Mouse (Mus musculus): ENCODE results near the gene Lingo1. TPM values are rescaled to one million over a fixed set of nuclear protein-coding genes. Genes with fewer than 3 reads are reported as not detected.

Lingo1 gene
- polyA plus RNA-seq, 1 experiment from 2014 or later, result 1.8 TPM

DNA sequence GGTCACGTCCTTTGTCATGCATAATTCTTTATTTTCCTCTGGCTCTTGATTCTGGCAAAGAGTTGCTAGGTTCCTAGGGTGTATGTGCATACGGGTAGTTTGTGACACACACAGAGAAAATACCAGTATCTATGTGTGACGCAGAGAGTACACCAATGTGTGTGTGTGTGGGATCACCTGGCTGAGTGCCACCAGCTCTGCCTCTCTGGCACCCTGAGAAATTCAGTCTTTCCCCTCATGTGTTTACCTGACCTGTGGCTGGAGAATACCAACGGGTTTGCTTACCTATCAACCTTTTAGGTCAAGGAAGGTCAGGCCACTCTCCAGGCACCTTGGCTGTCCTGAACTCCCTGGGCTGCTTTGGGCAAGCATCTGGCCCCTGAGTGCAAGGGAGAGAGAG, 169.0 kb downstream of the Lingo1 start:
- Histone ChIP-seq H3K9me3 (replicated peaks) (no peaks in the 10 kb centered on the region), H3K27me3 (replicated peaks) (peaks cover 52% of the 10 kb centered on the region)

GRCm38 (mm10) chr9:56624923-56625322, 171.3 kb downstream of the Lingo1 start:
- no peak overlapping the region for H3K9ac ChIP-seq
- no peak overlapping the region for H3K4me3 ChIP-seq
- no peak for ATAC-seq (ENCODE audit: insufficient number of reproducible peaks, low FRiP score)
- no peak overlapping the region for H3K27ac ChIP-seq (ENCODE audit: poor library complexity, severe bottlenecking)
- 36% methylated on average over 2 of the region's 2 CpGs for WGBS
- peaks cover 67% of the 10 kb centered on the region for H3K27me3 ChIP-seq (replicated peaks)
- peaks cover 40% of the 10 kb centered on the region for H3K4me1 ChIP-seq (replicated peaks)
- no peak overlapping the region for H3K4me2 ChIP-seq
- no peaks in the 10 kb centered on the region for H3K9me3 ChIP-seq (replicated peaks)
- no peaks in the 10 kb centered on the region for H3K36me3 ChIP-seq

More for the DNA sequence above, 169.0 kb downstream of the Lingo1 start:
- no peak overlapping the region for H3K4me3 ChIP-seq
- ATAC-seq (ENCODE audit: insufficient number of reproducible peaks, low FRiP score), result no peak
- no peak overlapping the region for H3K9ac ChIP-seq
- no peaks in the 10 kb centered on the region for H3K36me3 ChIP-seq
- H3K27ac ChIP-seq (ENCODE audit: poor library complexity, severe bottlenecking), result no peak overlapping the region
- peaks cover 45% of the 10 kb centered on the region for H3K4me1 ChIP-seq (replicated peaks)
- H3K4me2 ChIP-seq, result no peak overlapping the region
- WGBS, result 57% methylated on average over 4 of the region's 4 CpGs

- ATAC-seq (ENCODE audit: insufficient number of reproducible peaks, low FRiP score), result no peak
- Histone ChIP-seq H3K27ac (ENCODE audit: poor library complexity, severe bottlenecking) (no peak overlapping the region), H3K9ac (no peak overlapping the region), H3K36me3 (no peaks in the 10 kb centered on the region), H3K27me3 (replicated peaks) (peaks cover 81% of the 10 kb centered on the region), H3K4me2 (no peak overlapping the region), H3K9me3 (replicated peaks) (no peaks in the 10 kb centered on the region), H3K4me1 (replicated peaks) (peaks cover 26% of the 10 kb centered on the region), H3K4me3 (no peak overlapping the region)
- 84% methylated on average over 11 of the region's 11 CpGs for WGBS
Measured at GRCm38 (mm10) chr9:56623361-56623760, 172.9 kb downstream of the Lingo1 start.

DNA sequence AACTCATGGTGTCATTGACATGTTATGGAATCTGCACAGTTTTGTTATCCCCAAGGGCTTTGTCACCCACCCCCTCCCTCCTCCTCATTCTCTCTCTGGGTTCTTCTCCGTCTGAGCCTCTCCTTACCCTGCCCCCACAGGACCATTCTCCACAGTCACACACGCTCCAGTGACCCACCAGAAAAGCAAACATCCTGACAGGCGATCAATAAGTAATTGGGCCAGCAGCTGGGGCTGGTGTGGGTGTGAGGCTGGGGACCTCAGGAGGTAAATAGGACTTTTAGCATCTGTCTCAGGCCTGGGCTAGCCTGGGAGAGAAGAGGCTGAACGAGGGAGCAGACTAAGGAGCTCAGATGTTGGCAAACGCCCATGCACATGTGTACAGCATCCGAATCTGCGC, 173.5 kb downstream of the Lingo1 start:
- ATAC-seq (ENCODE audit: insufficient number of reproducible peaks, low FRiP score), result no peak
- H3K4me3 ChIP-seq, result no peak overlapping the region
- no peak overlapping the region for H3K27ac ChIP-seq (ENCODE audit: poor library complexity, severe bottlenecking)
- H3K9ac ChIP-seq, result no peak overlapping the region
- H3K4me2 ChIP-seq, result no peak overlapping the region
- H3K9me3 ChIP-seq (replicated peaks), result no peaks in the 10 kb centered on the region
- peaks cover 85% of the 10 kb centered on the region for H3K27me3 ChIP-seq (replicated peaks)
- 78% methylated on average over 7 of the region's 7 CpGs for WGBS
- peaks cover 26% of the 10 kb centered on the region for H3K4me1 ChIP-seq (replicated peaks)
- H3K36me3 ChIP-seq, result no peaks in the 10 kb centered on the region

GRCm38 (mm10) chr9:56620512-56621371, 175.5 kb downstream of the Lingo1 start:
- Histone ChIP-seq H3K9ac (no peak overlapping the region), H3K36me3 (no peaks in the 10 kb centered on the region), H3K27ac (ENCODE audit: poor library complexity, severe bottlenecking) (no peak overlapping the region), H3K9me3 (replicated peaks) (no peaks in the 10 kb centered on the region), H3K27me3 (replicated peaks) (peaks cover 85% of the 10 kb centered on the region), H3K4me1 (replicated peaks) (peaks cover 18% of the 10 kb centered on the region), H3K4me2 (peak overlapping the region; percentile 56), H3K4me3 (peak overlapping the region; percentile 21; the same call in 1 of the 2 replicates)
- WGBS, result 15% methylated on average over 42 of the region's 42 CpGs
- ATAC-seq (ENCODE audit: insufficient number of reproducible peaks, low FRiP score), result no peak

DNA sequence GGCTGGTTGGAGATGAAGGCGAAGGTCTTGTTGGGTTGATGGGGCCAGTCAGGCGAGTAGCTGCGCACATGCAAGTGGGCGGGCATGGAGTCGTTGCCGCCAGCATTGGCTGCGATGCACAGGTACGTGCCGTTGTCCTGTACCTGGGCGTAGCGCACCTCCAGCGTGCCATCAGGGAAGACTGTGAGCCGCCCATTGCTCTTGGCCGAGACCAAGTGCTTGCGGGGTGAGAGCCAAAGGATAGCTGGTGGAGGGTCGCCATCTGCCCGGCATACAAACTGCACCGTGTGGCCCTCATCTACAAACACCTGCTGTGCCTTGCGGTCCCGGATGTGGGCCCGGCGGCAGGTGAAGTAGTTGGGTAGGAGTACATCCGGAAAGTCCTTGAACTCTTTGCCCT, 176.6 kb downstream of the Lingo1 start:
- H3K4me1 ChIP-seq (replicated peaks), result peaks cover 12% of the 10 kb centered on the region
- H3K27me3 ChIP-seq (replicated peaks), result peaks cover 85% of the 10 kb centered on the region
- no peak overlapping the region for H3K9ac ChIP-seq
- H3K36me3 ChIP-seq, result no peaks in the 10 kb centered on the region
- ATAC-seq (ENCODE audit: insufficient number of reproducible peaks, low FRiP score), result no peak
- H3K9me3 ChIP-seq (replicated peaks), result no peaks in the 10 kb centered on the region
- H3K27ac ChIP-seq (ENCODE audit: poor library complexity, severe bottlenecking), result no peak overlapping the region
- H3K4me2 ChIP-seq, result no peak overlapping the region
- 46% methylated on average over 23 of the region's 23 CpGs for WGBS
- no peak overlapping the region for H3K4me3 ChIP-seq

- no peak for ATAC-seq (ENCODE audit: insufficient number of reproducible peaks, low FRiP score)
- H3K36me3 ChIP-seq, result no peaks in the 10 kb centered on the region
- H3K9ac ChIP-seq, result no peak overlapping the region
- H3K4me2 ChIP-seq, result no peak overlapping the region
- WGBS, result 76% methylated on average over 4 of the region's 4 CpGs
- H3K4me1 ChIP-seq (replicated peaks), result peaks cover 16% of the 10 kb centered on the region
- no peak overlapping the region for H3K27ac ChIP-seq (ENCODE audit: poor library complexity, severe bottlenecking)
- H3K4me3 ChIP-seq, result no peak overlapping the region
- no peaks in the 10 kb centered on the region for H3K9me3 ChIP-seq (replicated peaks)
- peaks cover 75% of the 10 kb centered on the region for H3K27me3 ChIP-seq (replicated peaks)
Measured at GRCm38 (mm10) chr9:56618660-56619059, 177.6 kb downstream of the Lingo1 start.

DNA sequence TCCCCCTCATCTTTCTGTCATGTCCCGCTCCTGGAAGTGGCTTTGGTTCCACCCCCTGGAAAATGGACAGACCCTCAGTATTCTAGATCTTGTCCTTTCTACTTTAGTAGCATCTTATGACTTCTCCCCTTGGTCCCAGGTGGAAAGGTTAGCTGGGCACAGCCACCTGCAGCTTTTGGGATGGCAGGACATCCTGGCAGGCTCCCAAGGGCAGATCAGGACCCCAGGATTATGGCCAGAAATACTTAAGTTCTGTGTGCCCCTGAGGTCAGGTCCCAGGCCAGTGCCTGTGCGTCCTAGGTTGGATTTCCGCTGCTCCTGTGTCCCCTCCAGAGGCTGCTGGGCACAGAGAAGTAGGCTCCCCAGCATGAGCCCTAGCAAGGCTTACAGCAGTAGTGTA, 180.2 kb downstream of the Lingo1 start:
- no peak overlapping the region for H3K27ac ChIP-seq (ENCODE audit: poor library complexity, severe bottlenecking)
- no peak for ATAC-seq (ENCODE audit: insufficient number of reproducible peaks, low FRiP score)
- no peak overlapping the region for H3K4me2 ChIP-seq
- no peaks in the 10 kb centered on the region for H3K9me3 ChIP-seq (replicated peaks)
- 80% methylated on average over 3 of the region's 3 CpGs for WGBS
- H3K27me3 ChIP-seq (replicated peaks), result peaks cover 49% of the 10 kb centered on the region
- peaks cover 27% of the 10 kb centered on the region for H3K4me1 ChIP-seq (replicated peaks)
- H3K36me3 ChIP-seq, result no peaks in the 10 kb centered on the region
- no peak overlapping the region for H3K9ac ChIP-seq
- H3K4me3 ChIP-seq, result no peak overlapping the region

DNA sequence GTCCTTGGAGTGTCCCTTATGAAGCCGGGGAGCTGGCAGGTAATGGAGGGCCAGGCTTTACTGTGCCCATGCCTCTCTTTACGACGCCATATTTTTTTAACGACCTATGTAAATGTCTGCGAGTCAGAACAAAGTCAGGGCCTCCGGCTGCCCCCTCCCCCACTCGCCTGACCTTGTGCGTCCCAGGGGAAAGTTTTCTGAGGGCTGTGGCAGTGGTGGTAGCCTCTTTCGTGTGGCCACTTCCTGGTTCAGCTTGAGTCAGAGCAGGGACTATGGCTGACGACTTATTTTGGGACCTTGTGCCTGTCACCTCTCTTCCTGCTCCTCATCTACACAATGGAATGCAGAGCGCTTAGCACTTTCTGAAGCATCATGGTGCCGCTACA, 183.5 kb downstream of the Lingo1 start:
- Histone ChIP-seq H3K4me3 (no peak overlapping the region), H3K36me3 (no peaks in the 10 kb centered on the region), H3K9ac (no peak overlapping the region), H3K9me3 (replicated peaks) (no peaks in the 10 kb centered on the region), H3K4me1 (replicated peaks) (peaks cover 39% of the 10 kb centered on the region), H3K4me2 (no peak overlapping the region), H3K27ac (ENCODE audit: poor library complexity, severe bottlenecking) (no peak overlapping the region), H3K27me3 (replicated peaks) (peaks cover 30% of the 10 kb centered on the region)
- ATAC-seq (ENCODE audit: insufficient number of reproducible peaks, low FRiP score), result no peak
- 40% methylated on average over 12 of the region's 12 CpGs for WGBS

DNA sequence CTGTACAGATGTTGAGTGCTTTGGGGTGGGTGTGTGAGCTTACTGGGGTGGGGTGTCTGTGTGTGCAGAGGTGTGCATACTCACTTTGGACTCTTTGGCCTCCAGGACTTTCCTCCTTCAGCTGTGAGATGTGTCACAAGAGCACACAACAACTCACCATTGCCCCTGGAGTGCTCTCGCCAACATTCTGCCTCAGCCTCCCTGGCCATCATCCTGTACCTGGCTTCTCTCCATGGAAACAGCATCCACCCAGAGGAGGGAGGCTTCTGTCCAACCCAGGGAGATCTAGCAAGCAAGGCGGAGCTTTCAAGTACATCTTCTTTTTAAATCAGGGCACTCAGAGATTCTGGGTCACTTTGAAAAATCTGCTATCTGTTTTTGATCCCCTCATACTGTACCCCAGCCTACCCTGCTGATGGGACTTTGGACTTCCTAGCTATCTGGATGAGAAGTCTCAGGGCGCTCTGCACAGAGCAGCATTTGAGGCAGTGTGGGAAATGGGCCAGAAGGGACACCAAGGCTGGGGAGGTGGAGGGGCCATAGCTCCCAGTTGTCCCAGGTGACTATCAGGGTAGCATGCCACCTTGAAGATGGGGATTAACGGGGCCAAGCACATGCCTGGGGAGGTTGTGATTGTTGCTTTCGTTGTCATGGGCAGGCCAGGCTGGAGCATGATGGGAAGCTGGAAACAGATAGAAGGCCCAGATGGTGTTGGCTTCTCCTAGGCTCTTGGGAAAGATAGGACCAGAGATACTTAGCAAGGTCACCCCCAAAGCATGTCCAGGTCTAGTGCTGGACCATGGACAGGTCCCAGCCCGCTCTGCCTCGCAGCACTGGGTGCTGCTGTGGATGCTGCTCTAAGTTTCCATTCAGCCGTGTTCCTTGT, 184.1 kb downstream of the Lingo1 start:
- Histone ChIP-seq H3K9me3 (replicated peaks) (no peaks in the 10 kb centered on the region), H3K4me1 (replicated peaks) (peaks cover 39% of the 10 kb centered on the region), H3K4me2 (no peak overlapping the region), H3K36me3 (no peaks in the 10 kb centered on the region), H3K27me3 (replicated peaks) (peaks cover 24% of the 10 kb centered on the region), H3K27ac (ENCODE audit: poor library complexity, severe bottlenecking) (no peak overlapping the region), H3K4me3 (no peak overlapping the region), H3K9ac (no peak overlapping the region)
- ATAC-seq (ENCODE audit: insufficient number of reproducible peaks, low FRiP score), result no peak
- 78% methylated on average over 8 of the region's 8 CpGs for WGBS

- ATAC-seq (ENCODE audit: insufficient number of reproducible peaks, low FRiP score), result no peak
- Histone ChIP-seq H3K36me3 (no peaks in the 10 kb centered on the region), H3K9ac (no peak overlapping the region), H3K27ac (ENCODE audit: poor library complexity, severe bottlenecking) (no peak overlapping the region), H3K9me3 (replicated peaks) (no peaks in the 10 kb centered on the region), H3K4me1 (replicated peaks) (peaks cover 43% of the 10 kb centered on the region), H3K4me3 (no peak overlapping the region), H3K4me2 (no peak overlapping the region), H3K27me3 (replicated peaks) (peaks cover 16% of the 10 kb centered on the region)
- WGBS, result 85% methylated on average over 6 of the region's 6 CpGs
Measured at GRCm38 (mm10) chr9:56610955-56611354, 185.3 kb downstream of the Lingo1 start.
